Mouse (Mus musculus): Measurements from ENCODE around the gene Gm20388.

DNA sequence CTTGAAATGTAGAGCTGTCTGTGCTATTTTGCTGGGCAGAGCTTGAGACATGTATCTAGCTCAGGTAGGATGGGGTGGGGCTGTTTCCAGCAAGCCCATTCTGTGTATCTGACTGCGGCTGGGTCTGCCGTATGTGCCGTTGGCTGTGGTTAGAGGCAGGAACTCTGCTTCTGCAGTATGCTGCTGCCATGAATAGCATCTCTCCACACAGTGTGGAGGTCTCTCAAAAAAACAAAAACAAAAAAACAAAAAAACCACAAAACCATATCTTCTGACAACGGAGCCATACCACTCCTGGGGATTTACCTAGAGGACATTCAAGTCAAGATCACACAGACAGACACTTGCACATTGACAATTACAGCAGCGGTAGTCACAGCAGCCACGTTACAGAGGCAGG, 4407.2 kb downstream of the Gm20388 start:
- no peak for TF ChIP-seq GATA1 (IDR thresholded peaks at IDR 0.05; ENCODE audit: low read length)
- no peak for TF ChIP-seq TAL1 (IDR thresholded peaks at IDR 0.05; ENCODE audit: low read length)

All from erythroblast, embryonic 14.5 days (primary cell).